Mouse (Mus musculus) kidney, postnatal 0 days (tissue): ENCODE results near the gene Efhd2. TPM values are rescaled to one million over a fixed set of nuclear protein-coding genes. Genes with fewer than 3 reads are reported as not detected.

ENCODE experiments used
- ATAC-seq: fragments of 200-750 bp; cut with Nextera tagmentation; replicated peaks from 2 replicates; pipeline ENCODE4 v1.8.0; 2017; ENCODE audit warnings: low read depth, moderate number of reproducible peaks, moderate TSS enrichment, moderate library complexity; ENCODE audit not compliant: low FRiP score
- DNase-seq: peaks from one replicate; pipeline ENCODE4 v3.0.0-alpha.2; 2016; ENCODE audit warnings: low spot score
- H3K27ac ChIP-seq: fragments of 300-500 bp; sonication (generic); 2 replicates; pipeline ENCODE4 v1.5.1; 2014; ENCODE audit warnings: mild to moderate bottlenecking
- H3K27me3 ChIP-seq: fragments of 300-500 bp; sonication (generic); 2 replicates; pipeline ENCODE4 v1.6.1; 2014; ENCODE audit warnings: low read length, mixed read lengths; ENCODE audit not compliant: insufficient read depth
- H3K36me3 ChIP-seq: fragments of 300-500 bp; sonication (generic); 2 replicates; pipeline ENCODE4 v1.6.1; 2014; ENCODE audit warnings: low read length, mixed read lengths; ENCODE audit not compliant: insufficient read depth
- H3K4me1 ChIP-seq: fragments of 300-500 bp; sonication (generic); replicated peaks from 2 replicates; pipeline ENCODE4 v1.6.1; 2014; ENCODE audit warnings: antibody characterized with exemption, low read length, mixed read lengths; ENCODE audit not compliant: insufficient read depth
- H3K4me2 ChIP-seq: fragments of 300-500 bp; sonication (generic); 2 replicates; pipeline ENCODE4 v1.6.1; 2014; ENCODE audit warnings: mild to moderate bottlenecking, low read length, moderate library complexity, mixed read lengths
- H3K4me3 ChIP-seq: fragments of 300-500 bp; sonication (generic); replicated peaks from 2 replicates; pipeline ENCODE4 v1.5.1; 2014; ENCODE audit warnings: low read depth, low read length
- H3K9ac ChIP-seq: fragments of 300-500 bp; sonication (generic); 2 replicates; pipeline ENCODE4 v1.6.1; 2014; ENCODE audit warnings: low read depth, low read length
- H3K9me3 ChIP-seq: fragments of 300-500 bp; sonication (generic); replicated peaks from 2 replicates; pipeline ENCODE4 v1.6.1; 2016; ENCODE audit warnings: low read length, inconsistent platforms, mixed read lengths
- CTCF ChIP-seq: IDR thresholded peaks from 2 replicates; pipeline ENCODE4 v1.5.1; 2016; ENCODE audit warnings: antibody characterized with exemption, low read depth, mild to moderate bottlenecking, moderate library complexity
- WGBS: fragments of 180-500 bp; shearing (Covaris S2); extraction: QIAGEN DNeasy Blood & Tissue Kit; methylation state at CpG from one replicate; pipeline ENCODE4 v1.1.7; 2014; 5-methylcytosine and 5-hydroxymethylcytosine counted together
- polyA plus RNA-seq: library from polyadenylated mRNA; unstranded; fragments of >200 nt; fragmentation: Nextera tagmentation; extraction: Ambion mirVana; gene quantifications from 2 replicates; pipeline ENCODE4 v1.2.1, GENCODE M21; 2015

Efhd2 gene
- polyA plus RNA-seq, 1 experiment from 2014 or later = 51.3 TPM

GRCm38 (mm10) chr4:141817706-141818105 is 57.0 kb downstream of the Efhd2 start:
- H3K27me3 ChIP-seq = no peaks in the 10 kb centered on the region
- ATAC-seq = no peak
- no peak overlapping the region for H3K4me2 ChIP-seq
- H3K4me1 ChIP-seq = no peaks in the 10 kb centered on the region
- H3K9ac ChIP-seq = no peak overlapping the region
- H3K9me3 ChIP-seq = no peaks in the 10 kb centered on the region
- TF ChIP-seq CTCF = no peak
- WGBS = 70% methylated on average over 10 of the region's 10 CpGs
- no peak overlapping the region for H3K4me3 ChIP-seq
- H3K36me3 ChIP-seq = peaks cover 16% of the 10 kb centered on the region
- H3K27ac ChIP-seq = no peak overlapping the region
- no peak for DNase-seq

- Histone ChIP-seq H3K9me3 (no peaks in the 10 kb centered on the region), H3K27ac (no peak overlapping the region), H3K9ac (no peak overlapping the region), H3K4me1 (no peaks in the 10 kb centered on the region), H3K36me3 (peaks cover 23% of the 10 kb centered on the region), H3K4me3 (no peak overlapping the region), H3K27me3 (no peaks in the 10 kb centered on the region), H3K4me2 (no peak overlapping the region)
- WGBS = 57% methylated on average over 14 of the region's 14 CpGs
- DNase-seq (no peak), ATAC-seq (no peak)
- TF ChIP-seq CTCF = no peak
Measured at GRCm38 (mm10) chr4:141816776-141817655, 57.7 kb downstream of the Efhd2 start.

GRCm38 (mm10) chr4:141816267-141816666 is 58.5 kb downstream of the Efhd2 start:
- ATAC-seq = no peak
- no peak overlapping the region for H3K4me3 ChIP-seq
- no peak for TF ChIP-seq CTCF
- 85% methylated on average over 7 of the region's 7 CpGs for WGBS
- H3K9ac ChIP-seq = no peak overlapping the region
- no peaks in the 10 kb centered on the region for H3K27me3 ChIP-seq
- no peak for DNase-seq
- H3K9me3 ChIP-seq = no peaks in the 10 kb centered on the region
- H3K36me3 ChIP-seq = peaks cover 26% of the 10 kb centered on the region
- no peak overlapping the region for H3K27ac ChIP-seq
- no peak overlapping the region for H3K4me2 ChIP-seq
- H3K4me1 ChIP-seq = no peaks in the 10 kb centered on the region

GRCm38 (mm10) chr4:141811375-141811774 is 63.3 kb downstream of the Efhd2 start:
- ATAC-seq (no peak), DNase-seq (no peak)
- no peak overlapping the region for H3K4me3 ChIP-seq
- no peaks in the 10 kb centered on the region for H3K4me1 ChIP-seq
- H3K36me3 ChIP-seq = peaks cover 71% of the 10 kb centered on the region
- no peaks in the 10 kb centered on the region for H3K27me3 ChIP-seq
- no peak overlapping the region for H3K4me2 ChIP-seq
- H3K9me3 ChIP-seq = no peaks in the 10 kb centered on the region
- 98% methylated on average over 7 of the region's 7 CpGs for WGBS
- no peak overlapping the region for H3K27ac ChIP-seq
- no peak overlapping the region for H3K9ac ChIP-seq
- TF ChIP-seq CTCF = no peak

- Histone ChIP-seq H3K4me1 (no peaks in the 10 kb centered on the region), H3K9me3 (no peaks in the 10 kb centered on the region), H3K4me2 (no peak overlapping the region), H3K27me3 (no peaks in the 10 kb centered on the region), H3K36me3 (peaks cover 73% of the 10 kb centered on the region), H3K4me3 (no peak overlapping the region), H3K27ac (no peak overlapping the region), H3K9ac (no peak overlapping the region)
- no peak for DNase-seq
- whole genome bisulfite sequencing = 100% methylated on average over 2 of the region's 2 CpGs
- no peak for TF ChIP-seq CTCF
- ATAC-seq = no peak
Measured at GRCm38 (mm10) chr4:141810975-141811374, 63.7 kb downstream of the Efhd2 start.

GRCm38 (mm10) chr4:141809850-141810464 is 64.8 kb downstream of the Efhd2 start:
- no peak for ATAC-seq

More at GRCm38 (mm10) chr4:141809850-141810464, 64.8 kb downstream of the Efhd2 start:
- Histone ChIP-seq H3K4me1 (no peaks in the 10 kb centered on the region), H3K36me3 (peaks cover 76% of the 10 kb centered on the region), H3K27ac (no peak overlapping the region), H3K9me3 (no peaks in the 10 kb centered on the region), H3K27me3 (no peaks in the 10 kb centered on the region), H3K4me3 (no peak overlapping the region), H3K4me2 (no peak overlapping the region), H3K9ac (no peak overlapping the region)
- 84% methylated on average over 8 of the region's 8 CpGs for WGBS
- DNase-seq = peak; percentile 39
- peak; percentile 72 for TF ChIP-seq CTCF

Other genes with a start within 250 kb of the Efhd2 start
- gene Plekhm2, start 210.0 kb downstream of the Efhd2 start, polyA plus RNA-seq = 6.0 and 6.2 TPM in 2 replicates
- not detected in 2 replicates for gene Rsc1a1, start 189.3 kb downstream of the Efhd2 start, polyA plus RNA-seq
- 16.4 and 16.8 TPM in 2 replicates for gene Ddi2, start 151.5 kb downstream of the Efhd2 start, polyA plus RNA-seq
- 1.4 and 1.8 TPM in 2 replicates for gene Agmat, start 128.2 kb downstream of the Efhd2 start, polyA plus RNA-seq
- gene Dnajc16, start 84.0 kb downstream of the Efhd2 start, polyA plus RNA-seq = 4.8 and 5.2 TPM in 2 replicates
- 20.0 and 23.0 TPM in 2 replicates for gene Casp9, start 81.3 kb downstream of the Efhd2 start, polyA plus RNA-seq
- gene Cela2a, start 48.8 kb downstream of the Efhd2 start, polyA plus RNA-seq = 0.18 TPM in 1 of 2 replicates, not detected in the other
- not detected in 2 replicates for gene Ctrc, start 28.6 kb downstream of the Efhd2 start, polyA plus RNA-seq
- 0.32 and 0.50 TPM in 2 replicates for gene Fhad1, start 140.2 kb upstream of the Efhd2 start, polyA plus RNA-seq
- 53.8 and 56.8 TPM in 2 replicates for gene Tmem51, start 209.4 kb upstream of the Efhd2 start, polyA plus RNA-seq